Mouse (Mus musculus) spleen, adult 2 months (tissue): ENCODE results near the gene Uba6.

Experiments
- CTCF ChIP-seq: fragments of 200-500 bp; IDR thresholded peaks from 2 replicates; pipeline ENCODE4 v1.5.1; 2011; ENCODE audit warnings: mild to moderate bottlenecking, inconsistent platforms; ENCODE audit not compliant: insufficient read depth, insufficient read length, insufficient replicate concordance; ENCODE audit errors: extremely low read depth
- POLR2A ChIP-seq: fragments of 200-500 bp; IDR thresholded peaks from 2 replicates; pipeline ENCODE4 v1.6.1; 2011; ENCODE audit warnings: low read depth, low read length, inconsistent platforms

GRCm38 (mm10) chr5:86084979-86085378, 87.6 kb downstream of the Uba6 start:
- TF ChIP-seq CTCF: no peak
- no peak for TF ChIP-seq POLR2A
